Mouse (Mus musculus) spleen, postnatal 4 days (tissue): ENCODE measurements around the gene Rngtt.
"Not testable (repeated sequence)": the region's sequence is repeated elsewhere in the genome, so short reads cannot be mapped to it uniquely, and the experiment has no call there.

ENCODE experiments used
- DNase-seq, 2 experiments: peaks; one replicate each; pipeline ENCODE4 v3.0.0; 2022; ENCODE audit warnings: low spot score in 2 of 2

Rngtt gene

DNA sequence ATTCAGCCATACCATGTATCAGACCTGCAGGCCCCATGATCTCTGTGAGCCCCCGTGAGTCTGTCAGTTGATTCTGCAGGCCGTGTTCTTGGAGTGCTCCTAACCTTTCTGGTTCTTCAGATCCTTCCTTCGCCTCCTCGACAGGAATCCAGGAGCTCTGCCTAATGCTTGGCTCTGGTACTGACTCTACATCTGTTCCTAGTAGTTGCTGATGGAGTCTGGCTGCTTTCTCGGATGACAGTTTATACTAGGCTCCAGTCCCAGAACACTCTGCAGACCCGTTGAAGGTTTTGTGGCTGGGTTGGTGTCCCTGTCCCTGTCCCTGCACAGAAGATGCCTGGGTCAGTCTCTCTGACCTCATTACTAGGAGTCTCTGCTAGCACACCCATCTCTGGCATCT, 131.8 kb downstream of the Rngtt start:
- DNase-seq: no peak

DNA sequence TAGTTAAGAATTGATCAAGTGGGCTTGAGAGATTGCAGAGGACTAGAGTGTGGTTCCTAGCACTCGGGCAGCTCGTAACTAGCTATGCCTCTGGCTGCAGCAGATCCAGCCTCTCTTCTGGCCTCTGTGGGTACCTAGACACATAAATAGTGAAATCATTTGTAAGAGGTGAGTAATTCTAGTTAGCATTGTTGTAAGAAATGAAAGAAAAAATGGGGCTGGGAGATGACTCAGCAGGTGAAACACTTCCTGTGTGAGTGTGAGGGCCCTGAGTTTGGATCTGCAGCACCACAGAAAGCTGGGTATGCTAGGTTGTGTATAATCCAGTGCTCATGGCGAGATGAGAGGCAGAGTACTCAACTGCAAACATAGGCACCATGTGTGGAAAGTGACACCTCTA, 136.2 kb downstream of the Rngtt start:
- no peak for DNase-seq

DNA sequence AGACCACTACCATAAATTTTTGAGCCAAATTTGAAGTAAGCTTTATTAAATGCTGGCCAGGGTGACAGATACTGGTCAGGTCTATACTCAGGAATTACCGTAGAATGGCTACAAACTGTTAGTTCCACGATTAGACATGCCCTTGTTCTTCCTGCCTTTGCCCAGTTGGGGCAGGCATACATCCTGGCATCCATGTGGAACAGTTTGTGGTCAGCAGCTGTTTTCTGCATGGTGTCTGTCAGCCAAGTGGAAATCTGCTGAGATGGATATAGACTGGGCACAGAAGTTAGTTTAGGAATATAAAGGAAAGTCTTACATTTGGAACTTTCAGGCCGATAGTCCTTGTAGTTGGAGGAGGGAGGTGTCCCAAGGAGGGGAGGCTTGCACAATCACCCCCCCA, 136.8 kb downstream of the Rngtt start:
- no peak for DNase-seq

DNA sequence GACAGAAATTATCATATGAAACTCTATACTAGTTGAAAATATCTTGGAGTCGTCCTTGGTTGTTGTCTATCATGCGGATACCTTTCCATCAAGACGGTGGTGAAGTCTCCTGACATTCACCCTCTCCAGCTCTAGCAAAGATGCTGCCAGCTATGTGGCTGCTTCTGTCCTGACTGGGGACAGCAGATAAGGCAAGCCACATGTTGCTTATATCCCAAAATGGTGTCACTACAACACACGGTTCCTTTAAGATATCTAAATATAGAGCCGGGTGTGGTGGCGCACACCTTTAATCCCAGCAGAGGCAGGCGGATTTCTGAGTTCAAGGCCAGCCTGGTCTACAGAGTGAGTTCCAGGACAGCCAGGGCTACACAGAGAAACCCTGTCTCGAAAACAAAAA, 140.2 kb downstream of the Rngtt start:
- not testable (repeated sequence) for DNase-seq

DNA sequence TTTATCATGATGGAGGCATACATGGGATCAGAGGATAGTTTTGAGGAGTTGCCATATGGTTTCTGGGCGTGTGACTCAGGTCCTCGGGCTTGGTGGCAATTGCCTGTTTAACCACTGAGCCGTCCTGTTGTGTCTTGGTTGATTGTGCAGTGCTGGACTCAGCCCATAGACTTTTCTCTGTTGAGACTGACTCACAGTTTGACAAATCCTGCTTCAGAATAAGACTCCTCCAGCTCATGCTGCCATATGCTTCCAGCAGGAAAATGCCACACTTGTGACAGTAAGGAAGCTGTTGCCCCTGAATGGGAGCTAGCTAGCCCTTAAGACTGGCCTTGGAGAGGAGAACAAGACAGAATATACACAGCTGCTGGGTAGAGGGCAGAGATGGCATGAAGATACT, 149.7 kb downstream of the Rngtt start:
- no peak for DNase-seq

DNA sequence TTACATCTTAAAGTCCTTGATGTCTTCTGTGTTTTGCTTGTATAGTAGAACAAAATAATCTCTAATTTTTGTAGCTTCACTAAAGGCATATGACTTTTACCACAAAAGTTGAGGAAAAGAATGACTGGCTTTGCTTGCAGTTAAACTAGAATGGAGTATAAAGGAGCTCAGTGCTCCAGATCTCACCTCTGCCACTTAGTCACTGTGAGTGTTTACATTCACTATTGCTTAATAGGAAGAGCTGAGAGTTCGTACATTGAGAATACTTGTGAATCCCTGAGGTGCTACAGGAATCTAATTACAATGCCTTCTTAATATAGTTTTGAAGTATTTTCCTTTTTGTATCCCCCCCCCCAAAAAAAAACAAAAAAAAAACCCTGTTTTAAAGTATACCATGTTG, 154.3 kb downstream of the Rngtt start:
- DNase-seq: no peak

DNA sequence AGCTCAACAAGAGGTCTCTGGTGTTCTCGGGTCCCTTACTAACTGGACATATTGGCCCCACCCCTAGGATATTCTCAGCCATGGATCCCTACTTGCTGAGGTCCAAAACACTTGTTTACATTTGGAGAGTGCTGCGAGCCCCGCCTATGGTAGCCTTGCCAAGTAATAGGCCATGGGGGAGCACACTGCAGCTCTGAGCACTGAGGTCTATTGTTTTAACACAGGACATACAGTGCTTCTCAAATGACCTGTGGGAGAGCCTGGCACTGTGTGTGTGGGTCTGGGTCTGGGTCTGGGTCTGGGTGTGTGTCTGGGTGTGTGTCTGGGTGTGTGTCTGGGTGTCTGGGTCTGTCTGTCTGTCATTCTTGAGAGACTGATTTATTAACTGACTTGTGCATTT, 155.8 kb downstream of the Rngtt start:
- DNase-seq: no peak

DNA sequence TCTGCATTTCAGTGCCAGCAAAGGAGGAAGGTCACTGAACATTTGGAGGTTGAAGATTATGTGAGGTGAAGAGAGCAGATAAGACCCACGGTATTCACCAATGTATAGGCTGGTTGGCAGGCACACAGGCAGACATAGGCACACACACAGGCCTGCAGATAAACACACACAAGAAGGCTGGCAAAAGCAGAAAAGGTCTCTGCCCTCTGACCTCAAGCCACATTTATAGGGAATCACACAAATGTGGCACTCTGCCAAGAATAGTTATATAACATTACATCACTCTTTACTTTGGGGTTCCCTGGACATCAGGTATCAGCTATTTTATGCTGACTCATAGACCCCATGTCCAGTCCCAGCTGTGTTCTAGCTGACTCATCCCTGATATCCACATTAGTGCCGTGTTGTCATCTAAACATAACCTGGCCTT, 156.9 kb downstream of the Rngtt start:
- peak; percentile 52 to 68 for DNase-seq

DNA sequence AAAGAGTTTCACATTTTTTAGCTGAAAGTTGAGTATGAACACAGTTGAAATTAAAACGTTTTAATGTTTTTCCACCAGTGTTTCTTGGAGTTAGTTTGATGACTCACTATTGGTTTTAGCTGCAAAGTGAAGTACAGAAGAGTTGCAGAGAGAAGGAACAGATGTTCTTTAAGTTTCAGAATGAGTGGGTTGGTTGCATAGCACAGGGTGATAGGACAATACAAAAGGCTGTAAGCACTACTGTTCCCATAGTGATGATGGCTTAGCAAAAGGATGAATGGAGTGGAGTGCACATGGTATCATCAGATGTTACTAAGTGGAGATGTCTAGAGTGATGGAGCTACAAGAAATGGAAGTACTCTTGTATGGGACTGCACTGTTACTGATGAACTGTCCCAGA, 157.5 kb downstream of the Rngtt start:
- DNase-seq: no peak

DNA sequence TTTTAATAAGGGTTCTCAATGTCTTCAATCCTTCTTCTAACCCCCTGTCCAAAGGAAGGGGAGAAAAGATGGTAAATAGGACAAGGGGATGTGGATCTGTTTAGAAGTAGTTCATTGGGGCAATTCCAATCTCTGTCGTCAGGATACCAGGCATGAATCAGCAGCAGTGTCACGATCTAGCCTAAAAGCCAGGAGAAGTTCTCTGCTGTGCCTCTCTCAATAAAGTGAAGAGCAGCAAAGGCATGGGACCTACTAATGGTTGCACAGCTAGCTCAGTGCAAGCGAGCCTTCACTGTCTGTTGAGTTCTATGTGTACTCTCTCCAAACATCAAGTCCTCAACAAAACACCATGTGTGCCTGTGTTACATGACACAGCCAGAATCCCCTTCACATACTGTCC, 158.0 kb downstream of the Rngtt start:
- no peak for DNase-seq

DNA sequence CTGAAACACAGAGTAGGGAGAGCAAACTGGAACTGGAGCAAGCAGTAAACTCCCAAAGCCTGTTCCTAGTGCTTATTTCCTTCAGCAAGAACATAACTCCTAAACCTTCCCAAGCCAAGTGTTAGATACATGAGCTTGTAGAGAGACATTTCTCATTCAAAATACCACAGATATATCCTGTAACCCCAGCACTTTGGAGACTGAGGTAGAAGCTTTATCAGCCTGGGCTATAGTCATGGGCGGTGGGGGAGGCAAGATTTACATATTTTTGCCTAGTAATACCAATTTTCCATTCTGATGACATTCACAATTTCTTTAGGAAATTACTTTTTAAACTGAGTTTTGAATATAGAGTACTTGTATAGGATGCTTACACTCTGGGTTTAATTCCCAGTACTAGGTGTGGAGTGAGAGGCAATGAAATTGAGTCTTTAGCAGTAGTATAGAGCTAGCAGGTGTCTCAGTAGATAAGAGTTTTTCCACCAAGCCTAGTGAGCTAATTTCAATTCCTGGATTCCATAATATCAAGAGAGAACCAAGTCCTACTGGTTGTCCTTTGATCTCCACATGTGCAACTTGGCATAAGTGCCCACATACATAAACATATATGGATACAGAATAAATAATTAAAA, 160.7 kb downstream of the Rngtt start:
- DNase-seq: no peak

DNA sequence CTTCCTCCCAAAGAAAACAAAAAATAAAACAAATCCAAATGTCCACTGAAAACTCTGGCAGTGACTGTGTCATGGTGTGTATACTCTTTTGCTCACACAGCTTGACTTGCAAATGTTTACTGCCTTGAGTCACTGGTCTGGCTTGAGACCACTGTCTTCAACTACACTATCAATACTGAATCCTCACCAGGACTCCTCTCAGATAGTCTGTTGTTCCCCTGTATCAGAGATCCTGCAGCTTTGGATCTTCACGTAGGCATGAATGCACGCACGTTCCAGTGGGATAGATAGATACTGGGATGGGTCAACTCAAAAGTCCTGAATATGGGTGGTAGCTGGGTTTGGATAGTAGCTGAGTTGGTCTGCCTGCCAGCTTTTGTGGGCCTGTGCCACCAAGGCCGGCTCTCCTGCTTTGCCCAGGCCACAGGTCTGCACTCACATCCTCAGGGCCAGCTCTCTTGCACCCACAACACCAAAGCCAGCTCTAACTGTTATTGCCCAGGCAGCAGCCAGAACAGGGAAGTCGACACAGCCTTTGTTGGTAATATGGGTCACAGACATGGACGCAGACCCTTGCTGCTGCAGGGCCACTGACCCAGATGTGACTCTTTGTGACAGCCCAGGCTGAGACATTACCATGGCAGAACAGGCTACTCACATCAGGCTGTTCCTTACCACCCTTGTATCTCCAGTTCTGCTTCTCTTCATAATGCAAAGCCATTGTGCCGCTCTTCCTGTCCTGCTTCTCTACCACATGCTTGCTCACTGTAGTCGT, 168.1 kb downstream of the Rngtt start:
- no peak for DNase-seq

DNA sequence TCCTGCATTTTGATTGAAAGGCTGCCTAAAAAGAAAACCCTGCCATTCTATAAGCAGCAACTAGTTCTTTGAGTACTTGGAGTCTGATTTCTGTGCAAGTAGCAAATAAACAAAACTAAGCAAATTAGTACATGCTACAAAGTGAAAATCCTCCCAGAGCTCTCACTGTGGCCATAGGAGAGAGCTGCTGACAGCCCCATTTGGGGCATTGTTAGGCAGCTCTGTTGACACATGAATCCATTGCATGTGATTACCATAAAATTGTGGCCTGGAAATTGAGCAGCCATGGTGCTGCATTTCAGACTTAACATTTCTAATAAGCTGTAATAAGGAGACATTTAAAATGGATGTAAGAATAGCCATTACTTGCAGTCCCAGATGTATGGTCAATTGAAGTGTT, 171.6 kb downstream of the Rngtt start:
- DNase-seq: no peak

DNA sequence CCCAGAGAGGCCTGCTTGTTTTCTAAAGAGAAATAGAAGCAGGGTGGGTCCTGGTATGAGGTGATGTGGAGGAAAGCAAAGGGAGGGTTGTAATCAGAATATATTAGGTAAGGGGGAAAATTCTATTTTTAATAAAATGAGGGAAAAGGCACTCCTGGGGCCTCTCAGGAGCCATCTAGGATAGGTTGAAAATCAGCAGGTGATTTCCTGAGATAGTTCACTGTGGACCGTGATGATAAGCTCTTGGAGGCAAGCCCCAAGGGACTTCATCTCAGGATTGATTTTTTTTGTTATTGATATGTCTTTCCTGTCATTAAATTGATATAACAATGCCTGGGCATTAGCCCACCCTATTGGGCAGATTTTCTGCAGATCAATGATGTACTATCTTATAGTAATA, 175.9 kb downstream of the Rngtt start:
- DNase-seq: no peak

DNA sequence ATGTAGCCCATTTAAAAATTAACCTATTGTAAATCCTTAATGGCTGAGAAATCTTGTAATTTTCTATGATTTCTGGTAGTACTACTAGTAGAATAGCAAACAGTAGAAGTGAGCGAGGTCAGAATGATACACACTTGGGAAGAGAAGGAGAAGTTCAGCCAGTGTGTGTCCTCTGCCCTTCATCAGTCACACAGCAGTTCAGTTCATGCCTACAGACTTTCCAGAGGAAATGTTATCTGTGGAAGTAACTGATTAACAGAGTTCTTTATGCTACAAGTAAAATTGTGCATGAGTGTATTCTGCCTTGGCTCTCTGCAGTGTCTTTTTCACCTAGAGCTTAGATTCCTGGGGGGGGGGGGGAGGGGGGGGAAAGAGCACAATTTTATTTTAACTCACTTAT, 181.0 kb downstream of the Rngtt start:
- DNase-seq: no peak

DNA sequence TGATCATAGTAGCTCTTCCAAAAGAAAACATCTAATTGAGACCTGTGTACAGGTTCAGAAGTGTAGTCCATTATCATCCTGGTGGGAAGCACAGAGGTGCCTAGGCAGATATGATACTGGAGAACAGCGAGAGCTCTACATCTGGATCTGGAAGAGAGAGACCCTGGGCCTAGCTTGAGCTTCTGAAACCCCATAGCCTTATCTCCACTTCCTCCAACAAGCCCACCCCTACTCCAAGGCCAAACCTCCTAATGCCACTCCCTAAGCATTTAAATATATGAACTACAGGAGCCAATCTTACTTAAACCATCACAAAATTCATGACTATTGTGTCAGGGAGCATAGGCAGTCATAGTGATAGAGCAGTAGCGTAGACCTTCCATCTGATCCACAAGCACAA, 184.3 kb downstream of the Rngtt start:
- DNase-seq: no peak

DNA sequence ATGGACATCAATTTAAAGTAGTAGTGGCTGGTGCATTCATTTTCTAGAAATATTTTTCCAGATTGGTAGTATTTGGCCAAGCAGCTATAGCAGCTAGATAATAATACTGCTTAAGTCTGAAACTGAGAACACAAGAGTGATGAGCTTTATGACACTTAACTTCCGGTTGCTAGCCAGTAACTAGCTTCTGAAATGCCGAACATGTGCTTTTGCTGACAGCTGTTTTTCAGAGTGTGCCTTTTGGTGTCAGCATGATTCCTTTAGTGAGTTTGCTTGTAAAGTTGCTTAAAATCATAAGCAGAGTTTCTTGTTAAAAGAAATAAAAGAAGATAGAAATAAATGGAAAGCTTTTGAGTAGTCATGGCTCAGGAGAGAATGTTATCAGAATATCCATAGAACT, 186.9 kb downstream of the Rngtt start:
- DNase-seq: no peak

DNA sequence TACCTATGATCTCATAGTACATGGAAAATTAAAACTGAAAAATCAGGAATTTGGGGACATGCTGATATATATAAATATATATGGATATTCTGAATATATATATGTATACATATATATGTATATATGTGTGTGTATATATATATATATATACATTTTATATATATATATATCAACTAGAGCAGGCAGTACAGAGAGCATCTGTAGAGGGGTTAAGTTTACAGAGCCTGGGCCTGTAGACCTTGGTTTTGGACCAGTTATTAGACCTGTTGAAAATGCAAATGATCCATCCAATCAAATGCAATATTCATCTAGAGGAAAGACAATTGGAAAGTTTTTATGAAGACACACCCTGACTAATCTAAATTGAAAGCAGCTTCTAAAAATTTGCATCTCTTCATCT, 187.5 kb downstream of the Rngtt start:
- DNase-seq: no peak

DNA sequence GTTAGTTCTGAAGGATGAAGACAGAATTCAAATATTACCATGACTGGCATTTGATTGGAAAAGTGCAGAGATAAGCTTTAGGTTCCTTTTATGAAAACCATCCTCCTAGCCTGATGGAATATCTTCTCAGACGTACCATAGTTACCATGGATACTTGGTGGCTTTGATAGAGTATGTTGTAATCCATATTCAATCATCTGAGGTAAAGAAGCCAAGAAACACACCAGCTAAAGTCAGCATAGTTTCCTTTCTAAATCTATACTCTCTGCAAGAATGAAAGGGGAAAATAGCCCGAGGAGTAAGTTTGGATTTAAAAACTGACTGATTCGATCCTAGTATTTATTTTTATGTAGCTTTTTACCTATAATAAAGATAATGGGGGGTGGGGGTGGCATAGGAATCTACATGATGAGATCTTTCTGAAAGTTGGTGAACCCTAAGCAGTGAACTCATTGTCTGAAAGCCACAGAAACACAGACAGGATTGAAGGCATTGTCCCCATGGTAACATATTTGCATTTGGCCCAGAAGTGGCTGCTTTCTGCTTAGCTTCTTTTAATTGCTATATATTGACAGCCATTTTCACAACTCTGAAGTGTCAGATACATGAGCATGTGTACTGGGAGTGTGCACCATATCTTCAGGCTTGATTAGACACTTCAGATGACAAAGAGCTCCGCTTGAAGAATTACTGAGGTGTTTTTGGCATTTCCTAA, 188.2 kb downstream of the Rngtt start:
- DNase-seq: no peak

DNA sequence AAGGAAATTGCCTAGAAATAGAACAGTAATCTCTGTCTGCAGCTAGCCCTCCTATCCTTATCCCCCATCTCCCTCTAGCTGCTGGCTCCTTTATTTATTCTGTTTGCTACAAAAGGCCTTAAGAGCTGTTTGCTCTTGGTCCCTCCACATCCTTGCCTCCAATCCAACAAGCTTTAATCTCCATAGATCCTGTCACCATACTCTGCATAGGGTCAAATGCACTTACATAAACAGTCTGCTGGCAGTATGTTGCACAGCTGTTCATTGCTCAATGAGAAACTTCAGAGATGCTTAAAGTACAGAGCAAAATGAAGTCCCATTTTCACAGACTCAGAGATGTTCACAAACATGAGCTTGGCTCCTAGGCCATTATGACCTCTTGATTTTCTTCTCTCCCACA, 196.5 kb downstream of the Rngtt start:
- no peak for DNase-seq

DNA sequence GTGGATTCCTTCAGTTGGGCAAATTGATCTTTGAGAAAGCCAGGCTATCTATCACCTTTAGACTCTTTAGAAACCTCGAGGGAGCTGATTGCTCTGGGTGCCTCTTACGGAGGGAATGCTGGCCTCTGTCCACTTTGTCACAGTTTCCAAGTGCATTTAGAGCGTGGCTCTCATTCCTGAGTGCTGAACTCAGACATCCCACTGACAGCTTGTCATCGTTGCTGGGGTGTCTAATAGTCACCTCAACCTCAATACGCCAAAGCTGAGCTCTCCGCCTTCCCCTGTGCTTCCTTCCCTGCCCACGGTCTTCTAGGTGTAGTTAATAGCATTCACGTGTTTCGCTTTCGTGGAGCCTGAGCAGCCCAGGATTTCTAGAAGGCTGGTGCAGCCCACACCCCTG, 200.4 kb downstream of the Rngtt start:
- DNase-seq: no peak

DNA sequence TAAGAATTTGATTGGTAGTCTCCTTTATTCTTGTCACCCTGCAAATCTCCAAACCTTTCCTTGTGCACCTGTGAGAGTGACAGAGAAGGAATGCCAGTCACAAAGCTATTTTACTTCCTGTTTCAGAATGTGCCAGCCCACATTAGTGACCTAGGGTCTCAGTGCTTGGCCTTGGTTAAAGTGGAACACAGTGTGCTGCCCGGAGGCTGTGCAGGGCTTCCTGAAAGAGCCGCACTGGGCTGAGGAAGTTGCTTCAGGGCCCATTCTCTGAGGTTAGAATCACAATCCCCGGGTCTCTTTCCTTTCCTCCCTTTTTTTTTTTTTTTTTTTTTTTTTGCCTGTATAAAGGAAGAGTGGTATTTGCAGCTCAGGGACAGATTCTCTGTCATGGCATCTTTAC, 203.3 kb downstream of the Rngtt start:
- DNase-seq: no peak
